Mouse (Mus musculus) spleen, adult 18-20 months (tissue): ENCODE measurements around the gene Adssl1.
A peak's percentile ranks its signal among the peaks of the same experiment; 100 is the strongest.

Source experiments
- DNase-seq, 2 experiments: peaks; one replicate each; pipeline ENCODE4 v3.0.0; 2022; ENCODE audit warnings: mixed read lengths in 2 of 2

Gene Adssl1

GRCm38 (mm10) chr12:112626455-112626854 is 6.6 kb downstream of the Adssl1 start:
- no peak for DNase-seq

- no peak for DNase-seq
Observed at GRCm38 (mm10) chr12:112627097-112627881, 7.4 kb downstream of the Adssl1 start.

GRCm38 (mm10) chr12:112628197-112628596 is 8.4 kb downstream of the Adssl1 start:
- DNase-seq, result no peak

- DNase-seq, result peak; percentile 62 to 73
Observed at GRCm38 (mm10) chr12:112628928-112629721, 9.3 kb downstream of the Adssl1 start.

GRCm38 (mm10) chr12:112630029-112630428 is 10.2 kb downstream of the Adssl1 start:
- no peak for DNase-seq

- no peak for DNase-seq
Observed at GRCm38 (mm10) chr12:112630796-112631195, 11.0 kb downstream of the Adssl1 start.

GRCm38 (mm10) chr12:112631472-112631871 is 11.6 kb downstream of the Adssl1 start:
- no peak for DNase-seq

GRCm38 (mm10) chr12:112632084-112632777 is 12.4 kb downstream of the Adssl1 start:
- no peak for DNase-seq

GRCm38 (mm10) chr12:112632907-112633306 is 13.1 kb downstream of the Adssl1 start:
- DNase-seq, result peak; percentile 42 to 54

GRCm38 (mm10) chr12:112633686-112634085 is 13.8 kb downstream of the Adssl1 start:
- no peak for DNase-seq

- no peak for DNase-seq
Observed at GRCm38 (mm10) chr12:112639526-112639925, 19.7 kb downstream of the Adssl1 start.

GRCm38 (mm10) chr12:112643126-112643525 is 23.3 kb downstream of the Adssl1 start:
- DNase-seq, result no peak

GRCm38 (mm10) chr12:112644180-112644854 is 24.5 kb downstream of the Adssl1 start, which contains the start of gene Siva1:
Gene Siva1, plus strand, starts transcription at chr12:112644679.
- DNase-seq, result peak; percentile 94 to 99

- DNase-seq, result no peak
Observed at GRCm38 (mm10) chr12:112644855-112645506, 25.1 kb downstream of the Adssl1 start.

GRCm38 (mm10) chr12:112646139-112646538 is 26.3 kb downstream of the Adssl1 start:
- no peak for DNase-seq

GRCm38 (mm10) chr12:112648081-112648480 is 28.2 kb downstream of the Adssl1 start:
- no peak for DNase-seq

- no peak for DNase-seq
Observed at GRCm38 (mm10) chr12:112651778-112652439, 32.1 kb downstream of the Adssl1 start.

- peak; percentile 68 to 86 for DNase-seq
Observed at GRCm38 (mm10) chr12:112653157-112653824, 33.4 kb downstream of the Adssl1 start.

- no peak for DNase-seq
Observed at GRCm38 (mm10) chr12:112654076-112654475, 34.2 kb downstream of the Adssl1 start.

GRCm38 (mm10) chr12:112658619-112659018 is 38.8 kb downstream of the Adssl1 start:
- DNase-seq, result no peak

GRCm38 (mm10) chr12:112659109-112659508 is 39.3 kb downstream of the Adssl1 start:
- peak; percentile 47 to 74 for DNase-seq
